Mouse (Mus musculus) heart, embryonic 10.5 days (tissue): ENCODE data around the gene Olfr1325. TPM values are rescaled to one million over a fixed set of nuclear protein-coding genes. Genes with fewer than 3 reads are reported as not detected.
A peak's percentile ranks its signal among the peaks of the same experiment; 100 is the strongest.
"Not testable (repeated sequence)": the region's sequence is repeated elsewhere in the genome, so short reads cannot be mapped to it uniquely, and the experiment has no call there.

Experiments used
- DNase-seq: peaks from one replicate; pipeline ENCODE4 v3.0.0-alpha.2; 2017; ENCODE audit warnings: low spot score
- H3K27ac ChIP-seq: fragments of 300-500 bp; sonication (generic); 2 replicates; pipeline ENCODE4 v1.5.1; 2016; ENCODE audit warnings: mild to moderate bottlenecking
- H3K27me3 ChIP-seq: fragments of 300-500 bp; sonication (generic); 2 replicates; pipeline ENCODE4 v1.6.1; 2016; ENCODE audit warnings: mild to moderate bottlenecking; ENCODE audit not compliant: poor library complexity, insufficient read depth, severe bottlenecking
- H3K36me3 ChIP-seq: fragments of 300-500 bp; sonication (generic); 2 replicates; pipeline ENCODE4 v1.6.1; 2016; ENCODE audit warnings: mild to moderate bottlenecking, moderate library complexity
- H3K4me1 ChIP-seq: fragments of 300-500 bp; sonication (generic); 2 replicates; pipeline ENCODE4 v1.6.1; 2016; ENCODE audit warnings: mild to moderate bottlenecking
- H3K4me3 ChIP-seq: fragments of 300-500 bp; sonication (generic); 2 replicates; pipeline ENCODE4 v1.5.1; 2016; ENCODE audit warnings: mild to moderate bottlenecking, moderate library complexity
- H3K9me3 ChIP-seq: fragments of 300-500 bp; sonication (generic); 2 replicates; pipeline ENCODE4 v1.6.1; 2016; ENCODE audit warnings: mild to moderate bottlenecking, moderate library complexity
- WGBS: fragments of 180-500 bp; shearing (Covaris S2); methylation state at CpG from one replicate; pipeline ENCODE4 v1.1.7; 2016; 5-methylcytosine and 5-hydroxymethylcytosine counted together
- polyA plus RNA-seq: library from polyadenylated mRNA; unstranded; fragments of >200 nt; fragmentation: Nextera tagmentation; extraction: Ambion mirVana; gene quantifications from 2 replicates; pipeline ENCODE4 v1.2.1, GENCODE M21; 2016

Olfr1325 gene
- not detected in 2 replicates for polyA plus RNA-seq

- H3K4me3 ChIP-seq, result no peak within 1 kb of the TSS
- 85% methylated on average over 2 of the region's 2 CpGs for WGBS
- no peaks in the 10 kb centered on the region for H3K9me3 ChIP-seq
- no peaks in the 10 kb centered on the region for H3K4me1 ChIP-seq
- no peak for DNase-seq
- no peak within 1 kb of the TSS for H3K27ac ChIP-seq
- no peaks in the 10 kb centered on the region for H3K27me3 ChIP-seq
- H3K36me3 ChIP-seq, result no peaks in the 10 kb centered on the region
Measured at GRCm38 (mm10) chrX:74592379-74592778, at the start of gene Olfr1325. Gene Olfr1325, plus strand, starts transcription at chrX:74592679.

GRCm38 (mm10) chrX:74574788-74575187 lies 17.7 kb upstream of the Olfr1325 start, which contains the start of gene Olfr1326-ps1:
Gene Olfr1326-ps1, minus strand, starts transcription at chrX:74574888.
- Histone ChIP-seq H3K4me1 (no peaks in the 10 kb centered on the region), H3K9me3 (no peaks in the 10 kb centered on the region), H3K27ac (no peak within 1 kb of the TSS), H3K27me3 (no peaks in the 10 kb centered on the region), H3K36me3 (no peaks in the 10 kb centered on the region), H3K4me3 (no peak within 1 kb of the TSS)
- DNase-seq, result no peak

- not testable (repeated sequence) for H3K27ac ChIP-seq, H3K36me3 ChIP-seq, H3K4me3 ChIP-seq, H3K4me1 ChIP-seq, H3K27me3 ChIP-seq, H3K9me3 ChIP-seq
- WGBS, result 57% methylated on average over 3 of the region's 5 CpGs
- DNase-seq, result peak; percentile 41
Measured at GRCm38 (mm10) chrX:74645466-74646323, 53.2 kb downstream of the Olfr1325 start, which contains the start of gene Gm5640. Gene Gm5640, minus strand, starts transcription at chrX:74645635.

GRCm38 (mm10) chrX:74646393-74646792 lies 53.9 kb downstream of the Olfr1325 start:
- H3K4me1 ChIP-seq, H3K4me3 ChIP-seq, H3K27me3 ChIP-seq, H3K36me3 ChIP-seq, H3K27ac ChIP-seq, DNase-seq, H3K9me3 ChIP-seq: not testable (repeated sequence)
- no CpG with 5 or more reads among the region's 1 CpGs for WGBS

Other genes with a start within 250 kb of the Olfr1325 start
- gene Lage3, start 239.1 kb upstream of the Olfr1325 start, polyA plus RNA-seq, result 103 and 105 TPM in 2 replicates
- 64.2 and 71.0 TPM in 2 replicates for gene Ubl4a, start 219.5 kb upstream of the Olfr1325 start, polyA plus RNA-seq
- 13.1 and 15.7 TPM in 2 replicates for gene Slc10a3, start 219.3 kb upstream of the Olfr1325 start, polyA plus RNA-seq
- gene Fam3a, start 199.4 kb upstream of the Olfr1325 start, polyA plus RNA-seq, result 24.0 and 25.3 TPM in 2 replicates
- gene Ikbkg, start 199.4 kb upstream of the Olfr1325 start, polyA plus RNA-seq, result 18.6 and 21.7 TPM in 2 replicates
- gene G6pdx, start 163.5 kb upstream of the Olfr1325 start, polyA plus RNA-seq, result 26.3 and 34.6 TPM in 2 replicates
- not detected in 2 replicates for gene Gm6880, start 111.3 kb upstream of the Olfr1325 start, polyA plus RNA-seq
- not detected in 2 replicates for gene Olfr1326-ps1, start 17.8 kb upstream of the Olfr1325 start, polyA plus RNA-seq
- gene Gm5640, start 53.0 kb downstream of the Olfr1325 start, polyA plus RNA-seq, result 0.06 and 0.12 TPM in 2 replicates
- not detected in 2 replicates for gene Gm6890, start 148.2 kb downstream of the Olfr1325 start, polyA plus RNA-seq
- 0.14 TPM in 1 of 2 replicates, not detected in the other for gene Gm5936, start 244.5 kb downstream of the Olfr1325 start, polyA plus RNA-seq